Mouse (Mus musculus) macrophage (primary cell): ENCODE results near the gene Actr6. TPM values are rescaled to one million over a fixed set of nuclear protein-coding genes. Genes with fewer than 3 reads are reported as not detected.

Experiments used
- H3K27ac ChIP-seq: fragments of 350-480 bp; formaldehyde crosslinking; 2 replicates; pipeline ENCODE4 v1.9.0; 2021
- H3K36me3 ChIP-seq: fragments of 350-480 bp; formaldehyde crosslinking; 2 replicates; pipeline ENCODE4 v1.9.0; 2021; ENCODE audit errors: inconsistent target
- H3K4me3 ChIP-seq: fragments of 350-480 bp; formaldehyde crosslinking; 2 replicates; pipeline ENCODE4 v1.9.0; 2021; ENCODE audit errors: inconsistent target
- H3K79me2 ChIP-seq: fragments of 350-480 bp; formaldehyde crosslinking; 2 replicates; pipeline ENCODE4 v1.9.0; 2021; ENCODE audit errors: inconsistent target
- WGBS: methylation state at CpG from one replicate; pipeline ENCODE4 v1.1.7; 2026; ENCODE audit warnings: inconsistent platforms; ENCODE audit not compliant: missing documents; 5-methylcytosine and 5-hydroxymethylcytosine counted together
- polyA plus RNA-seq: library from polyadenylated mRNA; stranded (reverse); fragments of 250-400 nt; gene quantifications from 3 replicates; pipeline ENCODE4 v1.2.4, GENCODE M21; 2018; ENCODE audit warnings: inconsistent platforms

The Actr6 gene
- polyA plus RNA-seq, 1 experiment from 2014 or later = 14.2 TPM

- Histone ChIP-seq H3K79me2 (peaks cover 60% of the 10 kb centered on the region), H3K4me3 (no peak overlapping the region; the same call in 1 of the 2 replicates), H3K27ac (peak overlapping the region; percentile 65; the same call in 1 of the 2 replicates), H3K36me3 (no peaks in the 10 kb centered on the region)
- WGBS = 88% methylated on average over 3 of the region's 3 CpGs
Measured at GRCm38 (mm10) chr10:89746581-89746980, 14.5 kb upstream of the Actr6 start.

GRCm38 (mm10) chr10:89745666-89746020 lies 13.5 kb upstream of the Actr6 start:
- H3K27ac ChIP-seq = peak overlapping the region; percentile 65
- H3K79me2 ChIP-seq = peaks cover 51% of the 10 kb centered on the region
- H3K4me3 ChIP-seq = peak overlapping the region; percentile 73
- no peaks in the 10 kb centered on the region for H3K36me3 ChIP-seq
- WGBS = under 1% methylated on average over 14 of the region's 14 CpGs

DNA sequence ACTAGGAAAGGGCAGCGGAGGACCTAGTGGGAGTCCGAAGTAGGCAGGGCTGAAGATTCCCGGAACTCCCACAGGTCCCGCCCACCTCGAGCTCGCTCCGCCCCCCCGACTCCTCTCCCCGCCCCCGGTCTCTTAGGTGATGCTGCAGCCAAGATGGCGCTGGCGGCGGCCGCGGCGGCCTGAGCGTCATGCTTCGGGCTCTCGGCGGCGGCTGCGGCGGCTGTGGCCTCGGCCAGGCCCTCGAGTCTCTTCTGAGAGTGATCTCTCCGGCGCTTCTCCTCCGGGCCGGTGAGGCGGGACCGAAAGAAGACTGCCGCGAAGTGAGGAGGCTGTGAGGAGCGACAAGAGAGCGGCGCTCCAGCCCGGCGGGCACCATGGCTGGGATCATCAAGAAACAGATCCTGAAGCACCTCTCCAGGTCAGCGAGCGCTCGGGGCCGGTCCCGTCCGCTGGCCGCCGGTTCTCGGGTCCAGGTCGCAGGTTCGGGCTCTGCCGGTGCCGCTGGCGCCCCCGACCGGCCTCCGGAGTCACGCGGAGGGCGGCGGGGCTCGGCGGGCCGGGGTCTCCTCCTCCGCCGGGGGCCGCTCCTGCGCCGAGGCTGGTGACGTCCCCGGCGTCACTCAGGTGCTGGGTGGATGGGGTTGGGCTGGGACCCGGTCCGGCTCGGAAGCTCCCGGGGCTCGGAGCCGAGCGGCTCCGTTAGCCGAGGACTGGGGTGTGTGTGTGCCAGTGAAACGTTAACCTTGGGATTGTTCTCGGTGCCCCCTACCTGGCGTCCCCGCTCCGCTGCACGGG lies 13.0 kb upstream of the Actr6 start, which contains the start of gene Uhrf1bp1l:
Gene Uhrf1bp1l, plus strand, starts transcription at position 121 of the 795 bp plus-strand sequence.
- WGBS = under 1% methylated on average over 80 of the region's 85 CpGs
- H3K4me3 ChIP-seq = peak within 1 kb of the TSS; percentile 73
- no peaks in the 10 kb centered on the region for H3K36me3 ChIP-seq
- H3K27ac ChIP-seq = peak within 1 kb of the TSS; percentile 65
- H3K79me2 ChIP-seq = peaks cover 45% of the 10 kb centered on the region

DNA sequence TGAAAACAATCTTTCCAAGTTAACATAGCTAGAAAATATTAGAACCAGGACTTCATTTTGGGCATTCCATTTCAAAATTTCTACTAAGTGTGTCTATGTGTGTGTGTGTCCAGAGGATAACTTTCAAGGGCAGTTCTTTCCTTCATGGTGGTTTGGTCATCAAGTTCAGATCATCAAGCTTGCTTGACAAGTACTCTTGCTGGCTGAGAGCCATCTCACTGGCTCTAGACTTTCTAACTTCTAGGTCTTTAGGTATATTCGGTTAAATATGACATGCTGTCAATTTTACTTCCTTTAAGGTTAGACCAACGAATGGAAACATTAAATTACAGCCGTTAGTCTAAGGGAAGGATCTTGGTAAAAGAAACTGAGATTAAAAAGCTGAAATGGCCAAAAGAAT lies 12.2 kb upstream of the Actr6 start:
- no peaks in the 10 kb centered on the region for H3K36me3 ChIP-seq
- H3K4me3 ChIP-seq = peak overlapping the region; percentile 73; the same call in 1 of the 2 replicates
- 0% methylated on average over 3 of the region's 3 CpGs for WGBS
- H3K27ac ChIP-seq = 0 out of 2 replicates have a peak overlapping the region, but pooled peaks have one; percentile 24
- peaks cover 38% of the 10 kb centered on the region for H3K79me2 ChIP-seq

GRCm38 (mm10) chr10:89743266-89743665 lies 11.2 kb upstream of the Actr6 start:
- Histone ChIP-seq H3K36me3 (no peaks in the 10 kb centered on the region), H3K4me3 (no peak overlapping the region), H3K27ac (no peak overlapping the region), H3K79me2 (peaks cover 27% of the 10 kb centered on the region)
- WGBS = 89% methylated on average over 4 of the region's 4 CpGs

DNA sequence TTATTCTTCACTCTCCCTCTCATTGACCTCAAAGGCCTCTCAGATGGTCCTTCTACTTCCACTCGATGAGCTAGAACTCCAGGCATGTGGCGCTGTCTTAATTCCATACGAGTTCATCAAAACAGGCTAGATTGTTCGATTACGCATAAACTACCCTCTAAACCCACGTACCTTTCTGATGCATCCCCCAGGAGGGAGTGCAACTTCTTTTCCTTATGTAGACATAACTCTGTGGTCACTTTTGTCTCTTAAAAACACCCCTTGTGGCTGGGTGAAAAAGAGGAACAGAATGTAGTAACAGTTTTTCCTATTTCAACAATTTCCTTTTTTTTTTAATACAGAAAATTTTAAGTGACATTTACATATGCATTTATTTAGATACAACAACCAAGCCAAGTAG lies 8.9 kb upstream of the Actr6 start:
- no peak overlapping the region for H3K4me3 ChIP-seq
- H3K36me3 ChIP-seq = no peaks in the 10 kb centered on the region
- H3K27ac ChIP-seq = peak overlapping the region; percentile 28
- peaks cover 7% of the 10 kb centered on the region for H3K79me2 ChIP-seq
- WGBS = 0% methylated on average over 6 of the region's 6 CpGs

- no peaks in the 10 kb centered on the region for H3K36me3 ChIP-seq
- H3K79me2 ChIP-seq = no peaks in the 10 kb centered on the region
- no peak overlapping the region for H3K4me3 ChIP-seq
- no peak overlapping the region for H3K27ac ChIP-seq
- WGBS = 65% methylated on average over 7 of the region's 7 CpGs
Measured at GRCm38 (mm10) chr10:89739703-89740102, 7.6 kb upstream of the Actr6 start.

- H3K36me3 ChIP-seq = no peaks in the 10 kb centered on the region
- no peaks in the 10 kb centered on the region for H3K79me2 ChIP-seq
- no peak overlapping the region for H3K27ac ChIP-seq
- 93% methylated on average over 9 of the region's 9 CpGs for whole genome bisulfite sequencing
- no peak overlapping the region for H3K4me3 ChIP-seq
Measured at GRCm38 (mm10) chr10:89738395-89738794, 6.3 kb upstream of the Actr6 start.

DNA sequence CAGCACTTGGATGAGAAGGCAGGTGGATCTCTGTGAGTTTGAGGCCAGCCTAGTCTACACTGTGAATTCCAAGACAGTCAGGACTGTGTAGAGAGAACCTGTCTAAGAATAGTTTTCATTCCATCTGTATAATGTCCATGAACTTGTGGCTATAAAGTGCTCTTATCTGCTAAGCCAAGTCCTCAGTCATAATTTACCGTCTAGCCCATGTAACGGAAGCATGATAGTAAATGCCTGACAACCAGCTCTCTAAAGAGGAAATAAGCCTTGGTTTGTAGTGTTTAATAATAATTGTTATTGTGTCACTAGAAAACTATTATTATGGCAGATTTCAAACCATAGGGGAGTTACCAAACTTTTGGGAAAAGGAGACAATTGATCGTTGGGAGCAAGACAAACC lies 5.8 kb upstream of the Actr6 start:
- Histone ChIP-seq H3K36me3 (no peaks in the 10 kb centered on the region), H3K4me3 (no peak overlapping the region), H3K27ac (no peak overlapping the region), H3K79me2 (no peaks in the 10 kb centered on the region)
- WGBS = 52% methylated on average over 3 of the region's 3 CpGs

- H3K27ac ChIP-seq = no peak overlapping the region
Measured at GRCm38 (mm10) chr10:89737092-89737491, 5.0 kb upstream of the Actr6 start.

DNA sequence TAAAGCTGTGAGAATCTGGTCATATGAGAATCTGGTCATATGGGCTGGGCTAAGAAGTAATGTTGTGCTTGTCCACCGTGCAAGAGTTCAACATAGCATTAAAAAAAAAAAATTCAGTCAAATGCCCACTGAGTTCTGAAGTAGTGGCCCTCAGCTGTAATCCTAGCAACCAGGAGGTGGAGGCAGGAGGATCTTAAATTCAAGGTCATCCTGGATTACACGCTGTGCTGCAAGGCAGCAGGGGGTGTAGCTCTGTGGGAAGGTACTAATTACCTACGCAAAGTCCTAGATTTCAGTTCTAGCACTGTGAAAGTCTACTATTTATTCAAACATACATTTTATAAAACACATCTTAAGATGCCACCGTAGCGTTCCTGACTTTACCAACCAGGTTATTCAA lies 754 bp downstream of the Actr6 start:
- Histone ChIP-seq H3K79me2 (peaks cover 29% of the 10 kb centered on the region), H3K4me3 (peak overlapping the region; percentile 97), H3K36me3 (peaks cover 9% of the 10 kb centered on the region), H3K27ac (peak overlapping the region; percentile 55)
- WGBS = 15% methylated on average over 5 of the region's 5 CpGs

More at GRCm38 (mm10) chr10:89737092-89737491, 5.0 kb upstream of the Actr6 start:
- Histone ChIP-seq H3K36me3 (no peaks in the 10 kb centered on the region), H3K4me3 (no peak overlapping the region), H3K79me2 (no peaks in the 10 kb centered on the region)
- 71% methylated on average over 5 of the region's 5 CpGs for WGBS

DNA sequence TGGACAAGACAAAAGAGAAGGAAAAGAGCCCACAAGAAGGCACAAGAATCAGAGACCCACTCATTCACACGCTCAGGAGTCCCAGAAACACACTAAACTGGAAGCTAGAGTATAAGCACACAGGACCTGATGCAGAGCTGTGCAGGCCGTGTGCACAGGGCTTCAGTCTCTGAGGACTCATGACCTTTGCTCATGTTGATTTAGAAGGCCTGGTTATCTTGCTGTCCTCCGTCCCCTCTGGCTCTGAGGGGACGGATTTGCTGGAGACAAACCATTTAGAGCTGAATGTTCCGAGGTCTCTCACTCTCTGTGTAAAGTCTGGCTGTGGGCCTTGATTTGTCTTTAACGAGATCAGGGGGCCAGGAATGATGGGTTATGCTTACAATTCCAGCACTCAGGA lies 1.7 kb downstream of the Actr6 start:
- no peak overlapping the region for H3K4me3 ChIP-seq
- H3K79me2 ChIP-seq = peaks cover 29% of the 10 kb centered on the region
- 98% methylated on average over 4 of the region's 6 CpGs for WGBS
- no peak overlapping the region for H3K27ac ChIP-seq
- peaks cover 18% of the 10 kb centered on the region for H3K36me3 ChIP-seq

- Histone ChIP-seq H3K27ac (no peak overlapping the region), H3K4me3 (no peak overlapping the region), H3K36me3 (peaks cover 39% of the 10 kb centered on the region), H3K79me2 (no peaks in the 10 kb centered on the region)
- WGBS = 84% methylated on average over 14 of the region's 14 CpGs
Measured at GRCm38 (mm10) chr10:89722247-89723195, 9.6 kb downstream of the Actr6 start.

DNA sequence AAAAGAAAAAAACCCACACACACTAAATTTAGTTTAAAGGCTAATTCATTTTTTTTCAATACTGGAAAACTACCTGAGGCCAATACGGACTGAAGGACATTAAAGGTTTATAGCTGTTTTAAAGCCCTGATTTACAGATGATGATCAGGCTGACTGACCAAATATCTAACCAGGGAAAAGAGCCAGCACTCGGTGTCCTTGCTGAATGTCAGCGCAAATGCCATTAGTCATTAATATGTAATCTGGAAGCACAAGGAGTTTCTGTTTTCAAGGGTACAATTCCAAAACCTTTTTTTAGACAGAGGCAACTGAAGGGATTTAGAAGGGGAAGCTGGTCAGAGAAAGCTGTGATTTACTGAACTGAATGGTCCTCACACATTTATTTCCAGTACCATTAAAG lies 11.3 kb downstream of the Actr6 start:
- Histone ChIP-seq H3K27ac (no peak overlapping the region), H3K79me2 (no peaks in the 10 kb centered on the region), H3K4me3 (no peak overlapping the region), H3K36me3 (peaks cover 30% of the 10 kb centered on the region)
- WGBS = 79% methylated on average over 3 of the region's 3 CpGs

- no peak overlapping the region for H3K27ac ChIP-seq
- no peak overlapping the region for H3K4me3 ChIP-seq
- H3K79me2 ChIP-seq = no peaks in the 10 kb centered on the region
- H3K36me3 ChIP-seq = peaks cover 32% of the 10 kb centered on the region
Measured at GRCm38 (mm10) chr10:89720252-89720651, 11.8 kb downstream of the Actr6 start.
